Mouse (Mus musculus) brain, embryonic 18.5 days (tissue): ENCODE data around the gene Adamts3.

ENCODE experiments used
- DNase-seq: peaks from one replicate; pipeline ENCODE4 v3.0.0-alpha.2; 2012; ENCODE audit warnings: low read depth, low spot score

The Adamts3 gene

GRCm38 (mm10) chr5:89711116-89711859, 171.8 kb downstream of the Adamts3 start:
- no peak for DNase-seq

DNA sequence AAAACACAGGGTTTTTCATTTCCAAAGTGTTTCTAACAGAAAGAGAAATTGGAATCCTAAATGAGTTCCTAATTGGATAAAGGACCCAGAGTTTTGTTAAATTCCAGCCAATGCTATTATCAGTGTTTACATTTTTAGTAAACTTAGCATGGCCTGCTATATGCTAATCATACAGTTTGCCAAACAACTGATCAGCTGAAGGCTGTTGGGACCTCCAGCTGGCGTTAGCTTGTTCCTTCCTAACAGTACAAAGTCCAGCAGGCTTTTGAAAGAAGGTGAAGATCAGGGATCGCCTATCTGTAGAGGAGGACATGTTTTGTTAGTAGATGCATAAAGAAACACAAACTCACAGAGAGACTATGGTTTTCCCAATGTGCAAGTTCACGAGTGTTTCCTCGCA, 173.7 kb downstream of the Adamts3 start:
- no peak for DNase-seq

GRCm38 (mm10) chr5:89704264-89704663, 178.9 kb downstream of the Adamts3 start:
- DNase-seq, result peak; percentile 77

DNA sequence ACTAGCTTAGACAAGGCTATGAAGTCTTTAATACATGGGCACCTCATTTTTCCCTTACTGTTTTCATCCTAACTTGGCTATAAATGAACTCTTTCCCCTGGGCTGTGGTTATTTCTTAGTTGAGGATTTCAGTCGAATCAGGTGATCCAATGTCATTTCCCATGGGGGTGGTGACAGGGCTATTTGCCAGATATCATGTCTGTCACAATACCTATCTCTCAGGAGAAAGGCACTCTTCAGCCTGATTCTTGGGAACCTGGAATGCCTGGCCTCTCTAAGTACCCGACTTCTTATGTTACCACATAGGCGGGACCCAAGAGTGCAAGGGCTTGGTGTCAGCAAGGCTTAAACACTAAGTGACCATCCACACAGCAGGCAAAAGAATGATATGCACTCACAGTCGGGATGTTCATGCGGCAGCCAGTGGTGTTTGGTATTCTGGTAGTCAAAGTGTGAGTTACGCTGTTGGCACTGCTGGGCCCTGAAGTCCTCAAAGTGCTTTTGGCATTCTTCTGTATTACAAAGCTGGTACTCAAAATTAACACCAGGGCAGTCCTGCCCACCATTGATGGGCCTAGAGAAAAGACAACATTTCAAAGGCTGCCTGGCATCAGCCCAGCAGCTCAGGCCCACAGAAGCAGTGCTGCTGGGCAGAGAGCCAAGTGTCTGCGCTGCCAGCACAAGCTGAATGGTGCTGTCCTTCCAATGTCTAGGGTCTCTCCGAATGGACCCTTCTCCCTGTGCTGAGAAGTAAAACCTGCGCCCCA, 181.7 kb downstream of the Adamts3 start:
- peak; percentile 79 for DNase-seq

- no peak for DNase-seq
These were observed 195.3 kb downstream of the Adamts3 start for GRCm38 (mm10) chr5:89687826-89688225.

DNA sequence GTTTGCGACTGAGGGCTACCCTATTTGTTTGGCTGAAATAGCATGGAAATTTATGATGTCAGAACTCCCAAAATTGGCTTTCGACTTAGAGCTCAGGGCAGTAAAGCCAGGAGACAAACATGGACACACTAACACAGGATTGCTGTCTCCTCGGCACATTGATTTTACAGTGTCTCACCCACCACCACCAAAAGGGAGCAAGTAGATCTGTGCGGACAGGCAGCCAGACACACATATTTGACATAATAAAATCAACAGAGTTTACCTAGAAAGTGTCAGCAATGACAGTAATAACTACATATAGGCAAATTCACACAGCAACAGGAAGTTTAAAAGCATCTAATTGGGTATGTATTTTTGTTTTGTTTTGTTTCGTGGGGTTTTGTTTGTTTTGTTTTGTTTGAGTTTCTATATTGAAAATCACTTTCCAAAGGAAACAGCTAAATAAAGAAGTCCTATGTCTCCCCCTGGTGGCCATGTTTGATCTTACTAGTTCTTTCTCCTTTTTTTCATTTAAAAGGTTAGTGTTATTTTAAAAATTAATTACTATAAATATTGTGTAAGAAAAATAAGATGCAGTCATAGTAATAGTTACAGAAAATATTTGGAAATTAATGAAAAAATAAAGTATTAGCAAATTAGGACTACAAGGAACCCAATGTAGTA, 203.1 kb downstream of the Adamts3 start:
- peak; percentile 22 for DNase-seq

GRCm38 (mm10) chr5:89678148-89678547, 205.0 kb downstream of the Adamts3 start:
- DNase-seq, result no peak

DNA sequence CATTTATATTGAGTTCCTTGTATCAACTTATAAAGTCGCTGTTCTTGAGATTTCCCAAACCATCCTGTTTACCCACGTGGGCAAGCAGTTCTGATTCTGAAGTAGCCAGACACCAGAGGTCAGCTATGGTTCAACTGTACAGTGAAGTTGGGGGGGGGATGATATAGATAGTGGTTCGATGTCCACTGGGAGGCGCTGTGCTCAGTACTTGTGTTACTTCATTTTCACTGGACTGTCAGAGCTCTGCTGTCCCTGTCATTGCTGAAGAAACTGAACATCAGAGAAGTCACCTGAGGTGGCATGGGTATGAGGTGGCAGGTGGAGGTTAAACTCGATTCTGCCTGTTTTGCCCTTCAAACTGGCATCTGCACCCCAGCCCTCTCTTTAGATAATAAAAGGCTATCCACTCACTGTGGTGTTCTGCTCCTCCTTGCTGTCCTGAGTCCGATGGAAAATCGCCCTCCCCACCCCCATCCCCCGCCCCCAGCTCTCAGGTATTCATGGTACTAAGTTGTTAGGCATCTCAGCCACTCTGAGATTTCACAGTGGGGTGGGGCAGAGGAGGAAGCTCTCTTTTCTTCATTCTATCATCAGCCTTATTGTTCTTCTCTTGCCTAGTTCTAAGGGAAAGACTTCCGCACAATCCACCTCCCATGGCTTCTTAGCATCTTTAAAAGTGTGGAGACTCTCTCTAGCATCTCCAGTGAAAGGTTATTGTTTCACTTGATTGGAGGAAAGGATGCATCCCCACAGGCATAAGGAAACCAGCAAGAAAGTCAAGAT, 208.9 kb downstream of the Adamts3 start:
- DNase-seq, result no peak

- no peak for DNase-seq
These were observed 210.2 kb downstream of the Adamts3 start for GRCm38 (mm10) chr5:89672950-89673349.

DNA sequence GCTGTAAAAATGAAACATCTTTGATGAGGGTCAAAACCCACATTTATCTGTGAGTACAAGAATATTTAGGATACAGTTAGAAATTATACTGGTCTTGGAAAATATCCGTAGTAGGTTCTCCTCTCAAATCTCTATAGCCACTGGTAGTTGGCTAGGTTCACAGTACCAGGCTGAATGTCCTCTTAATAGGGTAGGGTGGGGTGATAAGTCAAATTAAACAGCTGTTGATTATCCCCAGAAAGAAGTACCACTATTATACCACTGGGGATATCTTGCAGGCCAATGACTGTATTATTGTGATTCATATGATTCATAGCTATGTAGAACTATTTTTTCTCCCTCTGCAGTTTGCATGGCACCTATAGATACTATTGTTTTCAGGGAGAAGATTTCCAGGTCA, 228.8 kb downstream of the Adamts3 start:
- DNase-seq, result no peak

- DNase-seq, result no peak
These were observed 229.3 kb downstream of the Adamts3 start for GRCm38 (mm10) chr5:89653862-89654261.

DNA sequence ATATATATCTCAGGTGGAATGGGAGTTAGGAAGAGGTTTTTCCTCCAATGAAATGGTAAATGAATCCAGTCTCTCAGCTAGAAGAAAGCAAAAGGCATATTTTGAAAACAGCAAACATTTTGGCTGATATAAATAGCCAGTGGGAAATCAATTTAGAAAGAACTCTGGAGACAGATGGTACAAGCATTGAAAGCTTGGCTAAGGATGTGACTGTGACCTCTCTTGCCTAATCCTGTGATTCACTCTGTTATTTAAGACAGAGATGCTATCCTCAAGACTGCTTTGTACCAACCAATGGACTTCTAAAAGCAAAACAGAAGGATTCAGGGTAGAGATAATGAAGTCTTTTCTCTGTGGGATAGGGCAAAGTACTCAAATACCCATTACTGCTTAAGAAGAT, 236.2 kb downstream of the Adamts3 start:
- DNase-seq, result peak; percentile 3

- no peak for DNase-seq
These were observed 247.7 kb downstream of the Adamts3 start for GRCm38 (mm10) chr5:89635434-89635833.

GRCm38 (mm10) chr5:89631599-89631998, 251.5 kb downstream of the Adamts3 start:
- peak; percentile 73 for DNase-seq
